Mouse (Mus musculus): ENCODE measurements around the gene Phactr3.

- TF ChIP-seq POLR2A (IDR thresholded peaks at IDR 0.05; ENCODE audit: insufficient read depth, low read depth, low read length) = no peak
- no peak for TF ChIP-seq CTCF (IDR thresholded peaks at IDR 0.05)
These were observed 208.1 kb downstream of the Phactr3 start for GRCm38 (mm10) chr2:178326750-178327465.

Measured in heart, adult 2 months (tissue).